Mouse (Mus musculus): Measurements from ENCODE around the gene Grik1.

- TF ChIP-seq CTCF (IDR thresholded peaks at IDR 0.05; ENCODE audit: low read depth, low read length) (no peak), POLR2A (IDR thresholded peaks at IDR 0.05; ENCODE audit: borderline replicate concordance, low read depth, low read length) (no peak)
Observed at GRCm38 (mm10) chr16:87917157-87917546, 372.9 kb downstream of the Grik1 start.
